Mouse (Mus musculus) embryonic facial prominence, embryonic 15.5 days (tissue): ENCODE data around the gene Prss54. TPM values are rescaled to one million over a fixed set of nuclear protein-coding genes. Genes with fewer than 3 reads are reported as not detected.

Source experiments
- ATAC-seq: fragments of 200-750 bp; cut with Nextera tagmentation; 2 replicates; pipeline ENCODE4 v1.8.0; 2017; ENCODE audit warnings: low read depth, moderate TSS enrichment; ENCODE audit not compliant: insufficient number of reproducible peaks, low FRiP score, low TSS enrichment
- H3K27ac ChIP-seq: fragments of 300-500 bp; sonication (generic); replicated peaks from 2 replicates; pipeline ENCODE4 v1.5.1; 2015; ENCODE audit warnings: mild to moderate bottlenecking, inconsistent platforms
- H3K27me3 ChIP-seq: fragments of 300-500 bp; sonication (generic); 2 replicates; pipeline ENCODE4 v1.6.1; 2015; ENCODE audit warnings: inconsistent platforms
- H3K36me3 ChIP-seq: fragments of 300-500 bp; sonication (generic); 2 replicates; pipeline ENCODE4 v1.6.1; 2015; ENCODE audit warnings: mild to moderate bottlenecking, inconsistent platforms
- H3K4me1 ChIP-seq: fragments of 300-500 bp; sonication (generic); 2 replicates; pipeline ENCODE4 v1.6.1; 2015; ENCODE audit warnings: inconsistent platforms
- H3K4me2 ChIP-seq: fragments of 300-500 bp; sonication (generic); replicated peaks from 2 replicates; pipeline ENCODE4 v1.6.1; 2015; ENCODE audit warnings: mild to moderate bottlenecking, inconsistent platforms
- H3K4me3 ChIP-seq: fragments of 300-500 bp; sonication (generic); replicated peaks from 2 replicates; pipeline ENCODE4 v1.5.1; 2015; ENCODE audit warnings: mild to moderate bottlenecking, inconsistent platforms
- H3K9ac ChIP-seq: fragments of 300-500 bp; sonication (generic); 2 replicates; pipeline ENCODE4 v1.6.1; 2015; ENCODE audit warnings: inconsistent platforms
- H3K9me3 ChIP-seq: fragments of 300-500 bp; sonication (generic); replicated peaks from 2 replicates; pipeline ENCODE4 v1.6.1; 2016; ENCODE audit warnings: inconsistent platforms
- WGBS: fragments of 180-500 bp; shearing (Covaris S2); methylation state at CpG from one replicate; pipeline ENCODE4 v1.1.7; 2015; 5-methylcytosine and 5-hydroxymethylcytosine counted together
- polyA plus RNA-seq: library from polyadenylated mRNA; unstranded; fragments of >200 nt; fragmentation: Nextera tagmentation; extraction: Ambion mirVana; gene quantifications from 2 replicates; pipeline ENCODE4 v1.2.1, GENCODE M21; 2015

Prss54 gene
- polyA plus RNA-seq, 1 experiment from 2014 or later, result not detected

DNA sequence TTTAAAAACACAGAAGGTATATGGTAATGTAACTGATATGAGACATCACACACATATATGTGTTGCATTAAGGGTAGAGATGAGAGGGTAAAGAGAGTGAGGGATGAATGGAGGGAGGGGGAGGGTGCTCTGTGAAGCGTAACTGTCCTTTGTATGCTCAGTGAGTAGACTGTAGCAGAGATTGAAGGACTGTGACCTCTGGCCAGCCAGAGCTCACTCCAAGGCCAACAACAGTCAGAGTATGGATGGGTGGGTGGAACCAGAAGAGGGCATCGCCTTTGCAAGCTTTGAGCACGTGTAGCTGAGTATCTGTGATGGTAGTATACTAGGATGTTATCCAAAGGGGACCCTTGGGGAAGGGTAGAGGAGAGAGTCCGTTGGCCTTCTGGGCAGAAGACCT, 24.6 kb downstream of the Prss54 start:
- no peaks in the 10 kb centered on the region for H3K9me3 ChIP-seq
- ATAC-seq, result no peak
- 70% methylated on average over 4 of the region's 4 CpGs for WGBS
- H3K36me3 ChIP-seq, result no peaks in the 10 kb centered on the region
- no peak overlapping the region for H3K4me3 ChIP-seq
- H3K27me3 ChIP-seq, result no peaks in the 10 kb centered on the region
- no peak overlapping the region for H3K9ac ChIP-seq
- no peaks in the 10 kb centered on the region for H3K4me1 ChIP-seq
- H3K27ac ChIP-seq, result no peak overlapping the region
- no peak overlapping the region for H3K4me2 ChIP-seq

GRCm38 (mm10) chr8:95549871-95550829, 26.0 kb downstream of the Prss54 start:
- no peak overlapping the region for H3K27ac ChIP-seq
- no peak; the same call in 1 of the 2 replicates for ATAC-seq
- no peak overlapping the region for H3K4me2 ChIP-seq
- H3K4me3 ChIP-seq, result no peak overlapping the region
- H3K4me1 ChIP-seq, result no peaks in the 10 kb centered on the region
- no peaks in the 10 kb centered on the region for H3K36me3 ChIP-seq
- H3K27me3 ChIP-seq, result no peaks in the 10 kb centered on the region
- no peak overlapping the region for H3K9ac ChIP-seq
- 62% methylated on average over 16 of the region's 16 CpGs for WGBS
- H3K9me3 ChIP-seq, result no peaks in the 10 kb centered on the region

GRCm38 (mm10) chr8:95547931-95548330, 28.2 kb downstream of the Prss54 start:
- H3K9ac ChIP-seq, result no peak overlapping the region
- no peaks in the 10 kb centered on the region for H3K9me3 ChIP-seq
- H3K4me3 ChIP-seq, result no peak overlapping the region
- no peak; the same call in 1 of the 2 replicates for ATAC-seq
- H3K36me3 ChIP-seq, result no peaks in the 10 kb centered on the region
- H3K27ac ChIP-seq, result no peak overlapping the region
- no peaks in the 10 kb centered on the region for H3K4me1 ChIP-seq
- no peaks in the 10 kb centered on the region for H3K27me3 ChIP-seq
- no peak overlapping the region for H3K4me2 ChIP-seq
- 38% methylated on average over 8 of the region's 8 CpGs for WGBS

GRCm38 (mm10) chr8:95546986-95547385, 29.2 kb downstream of the Prss54 start:
- WGBS, result 67% methylated on average over 4 of the region's 4 CpGs
- Histone ChIP-seq H3K9ac (no peak overlapping the region), H3K4me3 (no peak overlapping the region), H3K4me1 (no peaks in the 10 kb centered on the region), H3K27ac (no peak overlapping the region), H3K27me3 (no peaks in the 10 kb centered on the region), H3K4me2 (no peak overlapping the region), H3K36me3 (no peaks in the 10 kb centered on the region), H3K9me3 (no peaks in the 10 kb centered on the region)
- ATAC-seq, result no peak

DNA sequence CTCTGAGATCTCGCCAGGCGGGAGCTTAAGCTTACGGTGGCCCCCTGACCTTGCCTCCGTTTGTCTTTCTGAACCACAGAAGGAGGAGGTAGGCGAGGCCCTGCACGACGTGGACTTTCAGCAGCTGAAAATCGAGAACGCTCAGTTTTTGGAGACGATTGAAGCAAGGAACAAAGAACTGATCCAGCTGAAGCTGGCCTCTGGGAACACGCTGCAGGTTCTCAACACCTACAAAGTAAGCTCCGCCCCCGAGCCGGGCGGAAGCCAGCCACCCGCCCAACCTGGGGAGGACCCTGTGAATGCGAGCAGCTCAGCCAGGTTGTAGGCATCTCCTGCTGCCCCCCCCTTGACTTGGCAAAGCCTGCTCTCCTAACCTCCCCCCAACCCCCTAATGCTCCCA, 30.3 kb downstream of the Prss54 start:
- H3K36me3 ChIP-seq, result no peaks in the 10 kb centered on the region
- H3K4me3 ChIP-seq, result no peak overlapping the region
- WGBS, result 74% methylated on average over 17 of the region's 17 CpGs
- H3K9me3 ChIP-seq, result no peaks in the 10 kb centered on the region
- H3K4me1 ChIP-seq, result no peaks in the 10 kb centered on the region
- H3K4me2 ChIP-seq, result no peak overlapping the region
- no peak for ATAC-seq
- no peak overlapping the region for H3K27ac ChIP-seq
- H3K9ac ChIP-seq, result no peak overlapping the region
- no peaks in the 10 kb centered on the region for H3K27me3 ChIP-seq

- H3K4me2 ChIP-seq, result no peak overlapping the region
- H3K27ac ChIP-seq, result no peak overlapping the region
- ATAC-seq, result no peak
- H3K4me1 ChIP-seq, result no peaks in the 10 kb centered on the region
- H3K36me3 ChIP-seq, result no peaks in the 10 kb centered on the region
- H3K27me3 ChIP-seq, result no peaks in the 10 kb centered on the region
- H3K4me3 ChIP-seq, result no peak overlapping the region
- WGBS, result 79% methylated on average over 3 of the region's 3 CpGs
- no peaks in the 10 kb centered on the region for H3K9me3 ChIP-seq
- H3K9ac ChIP-seq, result no peak overlapping the region
These were observed 33.1 kb downstream of the Prss54 start for GRCm38 (mm10) chr8:95543065-95543464.

DNA sequence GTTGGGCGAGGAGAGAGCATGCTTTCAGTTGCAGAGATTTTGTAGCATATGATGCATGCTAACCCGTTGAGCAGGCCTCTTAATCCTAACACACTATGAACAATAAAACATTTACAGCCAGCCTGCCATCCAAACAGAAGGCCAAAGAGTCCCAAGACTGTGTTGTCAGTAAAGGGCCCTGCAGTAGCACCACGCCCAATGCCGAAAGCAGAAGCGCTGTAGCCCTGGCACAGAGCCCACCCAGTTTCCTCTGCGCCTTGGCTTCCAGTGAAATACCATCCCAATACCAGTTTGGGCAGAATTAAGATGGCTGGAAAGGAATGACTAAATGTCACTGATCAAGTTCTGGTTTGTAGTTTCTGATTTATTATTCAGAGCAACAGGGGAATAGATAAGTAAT, 33.9 kb downstream of the Prss54 start:
- ATAC-seq, result no peak
- 78% methylated on average over 6 of the region's 6 CpGs for WGBS
- no peaks in the 10 kb centered on the region for H3K9me3 ChIP-seq
- no peaks in the 10 kb centered on the region for H3K36me3 ChIP-seq
- H3K4me3 ChIP-seq, result no peak overlapping the region
- no peaks in the 10 kb centered on the region for H3K27me3 ChIP-seq
- H3K9ac ChIP-seq, result no peak overlapping the region
- no peak overlapping the region for H3K4me2 ChIP-seq
- H3K4me1 ChIP-seq, result no peaks in the 10 kb centered on the region
- no peak overlapping the region for H3K27ac ChIP-seq

DNA sequence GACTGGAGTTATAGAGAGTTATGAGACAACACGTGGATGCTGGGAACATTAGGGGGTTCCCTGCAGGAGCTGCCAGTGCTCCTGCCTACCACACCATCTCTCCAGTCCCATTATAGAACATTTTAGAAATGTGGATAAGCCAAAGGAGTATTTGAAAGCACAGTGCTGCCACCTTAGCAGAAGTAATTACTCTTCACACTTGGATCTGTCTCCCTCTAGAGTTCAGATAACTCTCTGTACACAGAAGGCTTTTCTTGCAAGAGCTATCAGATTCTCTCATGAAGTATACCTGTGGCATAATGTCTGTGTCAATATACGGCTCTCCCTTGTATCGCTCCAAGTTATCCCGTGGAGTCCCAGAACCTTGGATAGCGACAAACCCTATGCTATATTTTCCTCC, 36.7 kb downstream of the Prss54 start:
- Histone ChIP-seq H3K4me1 (no peaks in the 10 kb centered on the region), H3K9me3 (no peaks in the 10 kb centered on the region), H3K9ac (no peak overlapping the region), H3K36me3 (no peaks in the 10 kb centered on the region), H3K27me3 (no peaks in the 10 kb centered on the region), H3K4me2 (no peak overlapping the region), H3K4me3 (no peak overlapping the region), H3K27ac (no peak overlapping the region)
- ATAC-seq, result no peak
- 77% methylated on average over 5 of the region's 5 CpGs for WGBS

DNA sequence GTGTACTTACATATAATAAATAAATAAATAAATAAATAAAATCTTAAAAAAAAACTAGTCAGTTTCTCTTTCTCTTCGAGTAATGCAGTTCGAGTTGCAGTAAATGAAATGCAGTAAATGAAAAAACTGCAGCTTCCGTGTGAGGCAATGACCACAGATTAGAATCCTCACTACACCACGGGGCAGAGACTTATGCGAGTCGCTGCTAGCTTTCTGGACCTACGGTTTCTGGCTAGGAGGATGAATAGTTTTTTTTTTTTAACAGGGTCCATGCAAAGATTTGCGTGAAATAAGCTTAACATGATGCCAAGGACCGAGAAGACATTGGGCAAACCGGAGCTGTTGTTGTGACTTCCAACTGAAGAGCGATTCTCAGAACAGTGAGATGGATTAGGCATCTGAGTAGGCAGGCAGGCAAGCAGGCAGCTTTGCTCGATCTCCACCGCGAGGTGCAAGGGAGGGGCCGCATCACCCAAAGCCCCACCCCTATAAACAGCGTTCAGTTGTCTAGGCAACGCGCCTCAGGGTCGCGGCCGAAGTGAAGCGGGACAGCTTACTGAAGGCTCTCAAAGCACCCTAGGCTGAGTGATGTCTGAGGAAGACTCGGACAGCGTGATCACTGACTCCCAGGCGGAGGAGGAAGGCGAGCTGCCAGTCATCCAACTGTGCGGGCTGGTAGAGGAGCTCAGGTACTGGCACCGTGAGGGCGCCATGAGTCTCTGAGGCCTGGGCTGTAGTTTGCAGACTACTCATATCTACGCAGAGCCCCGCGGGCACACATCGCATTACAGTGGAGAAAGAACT, 42.4 kb downstream of the Prss54 start, which contains the start of gene Ccdc113:
TSS of gene Ccdc113 (plus strand) at position 502 of the 804 bp plus-strand sequence.
- H3K4me1 ChIP-seq, result no peaks in the 10 kb centered on the region
- H3K4me2 ChIP-seq, result peak within 1 kb of the TSS; percentile 77
- no peak within 1 kb of the TSS for H3K27ac ChIP-seq
- H3K9me3 ChIP-seq, result no peaks in the 10 kb centered on the region
- 5% methylated on average over 33 of the region's 33 CpGs for WGBS
- peak within 1 kb of the TSS; percentile 47 for H3K4me3 ChIP-seq
- ATAC-seq, result peak; percentile 80
- no peaks in the 10 kb centered on the region for H3K27me3 ChIP-seq
- H3K36me3 ChIP-seq, result no peaks in the 10 kb centered on the region
- H3K9ac ChIP-seq, result peak within 1 kb of the TSS; percentile 22; the same call in 1 of the 2 replicates

DNA sequence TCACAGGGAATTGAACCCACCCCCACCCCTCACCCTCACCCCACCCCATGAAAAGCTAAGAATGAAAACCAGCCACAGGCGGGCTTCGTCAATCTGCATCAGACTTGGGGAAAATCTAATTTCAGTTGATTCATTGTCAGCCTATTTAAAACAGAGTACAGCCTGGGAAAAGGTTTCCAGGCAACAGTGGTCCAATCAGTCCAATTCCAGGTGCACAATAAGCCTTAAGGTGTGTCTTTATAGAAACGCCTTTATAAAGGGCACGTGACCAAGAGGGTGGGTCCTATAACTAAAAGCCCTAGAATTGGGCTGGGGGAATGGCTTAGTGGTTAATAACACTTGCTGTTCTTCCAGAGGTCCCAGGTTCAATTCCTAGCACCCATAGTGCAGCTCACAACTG, 43.9 kb downstream of the Prss54 start:
- H3K4me2 ChIP-seq, result no peak overlapping the region
- no peaks in the 10 kb centered on the region for H3K9me3 ChIP-seq
- H3K36me3 ChIP-seq, result no peaks in the 10 kb centered on the region
- 0 out of 2 replicates have a peak, but pooled peaks cover 2% of the 10 kb centered on the region for H3K27me3 ChIP-seq
- WGBS, result 43% methylated on average over 4 of the region's 4 CpGs
- ATAC-seq, result no peak
- H3K9ac ChIP-seq, result no peak overlapping the region
- no peak overlapping the region for H3K4me3 ChIP-seq
- H3K27ac ChIP-seq, result no peak overlapping the region
- H3K4me1 ChIP-seq, result no peaks in the 10 kb centered on the region

DNA sequence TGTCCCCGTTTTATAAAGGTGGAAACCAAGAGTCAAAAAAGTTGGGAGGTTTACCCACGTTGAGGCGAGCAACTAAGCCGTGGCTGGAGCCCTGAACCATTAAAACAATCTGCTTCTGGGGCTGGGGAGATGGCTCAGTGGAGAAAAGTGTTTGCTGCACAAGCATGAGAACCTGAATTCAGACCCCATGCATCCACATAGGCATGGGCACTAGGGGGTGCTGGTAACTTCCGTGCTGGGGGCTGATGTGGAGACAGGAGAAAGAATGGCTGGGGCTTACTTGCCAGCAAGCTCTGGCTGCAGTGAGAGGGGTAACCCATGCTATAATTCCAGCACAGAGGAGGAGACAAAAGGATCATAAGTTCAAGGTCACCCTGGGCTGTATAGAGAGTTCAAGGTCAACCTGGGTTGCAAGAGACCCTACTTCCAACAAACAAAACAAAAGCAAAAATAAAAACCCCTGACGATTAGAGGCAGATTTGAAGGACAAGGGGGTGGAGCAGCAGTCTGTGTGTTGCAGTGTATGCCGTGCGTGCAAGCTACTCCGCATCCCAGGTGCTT, 47.3 kb downstream of the Prss54 start:
- H3K36me3 ChIP-seq, result no peaks in the 10 kb centered on the region
- no peak overlapping the region for H3K27ac ChIP-seq
- H3K9me3 ChIP-seq, result no peaks in the 10 kb centered on the region
- 63% methylated on average over 9 of the region's 9 CpGs for WGBS
- H3K9ac ChIP-seq, result no peak overlapping the region
- ATAC-seq, result no peak
- H3K4me3 ChIP-seq, result no peak overlapping the region
- no peak overlapping the region for H3K4me2 ChIP-seq
- H3K27me3 ChIP-seq, result 0 out of 2 replicates have a peak, but pooled peaks cover 2% of the 10 kb centered on the region
- H3K4me1 ChIP-seq, result no peaks in the 10 kb centered on the region
